Mouse (Mus musculus): ENCODE data around the gene Slc9c1. TPM values are rescaled to one million over a fixed set of nuclear protein-coding genes. Genes with fewer than 3 reads are reported as not detected.
"Not testable (repeated sequence)": the region's sequence is repeated elsewhere in the genome, so short reads cannot be mapped to it uniquely, and the experiment has no call there.

Slc9c1 gene
- not detected in 2 replicates for polyA plus RNA-seq (2016; fragmentation: Nextera tagmentation; extraction: Ambion mirVana)

GRCm38 (mm10) chr16:45535009-45535408 lies at the start of gene Slc9c1:
Gene Slc9c1 (plus strand): TSS chr16:45535309.
- DNase-seq (ENCODE audit: low spot score) = no peak
- Histone ChIP-seq H3K9me3 (replicated peaks) (no peaks in the 10 kb centered on the region), H3K4me3 (no peak within 1 kb of the TSS), H3K36me3 (no peaks in the 10 kb centered on the region), H3K4me1 (no peaks in the 10 kb centered on the region), H3K27ac (no peak within 1 kb of the TSS), H3K27me3 (ENCODE audit: low read depth, poor library complexity, severe bottlenecking) (no peaks in the 10 kb centered on the region)
- 95% methylated on average over 5 of the region's 5 CpGs for WGBS

GRCm38 (mm10) chr16:45492927-45493326 lies 42.2 kb upstream of the Slc9c1 start, which contains the start of gene Gm609:
Gene Gm609 (minus strand): TSS chr16:45492969.
- H3K27ac ChIP-seq = no peak within 1 kb of the TSS
- no peaks in the 10 kb centered on the region for H3K4me1 ChIP-seq
- H3K36me3 ChIP-seq = no peaks in the 10 kb centered on the region
- no peak for DNase-seq (ENCODE audit: low spot score)
- H3K4me3 ChIP-seq = no peak within 1 kb of the TSS
- H3K27me3 ChIP-seq (ENCODE audit: low read depth, poor library complexity, severe bottlenecking) = no peaks in the 10 kb centered on the region
- no peaks in the 10 kb centered on the region for H3K9me3 ChIP-seq (replicated peaks)
- 90% methylated on average over 5 of the region's 5 CpGs for WGBS

- no peak for DNase-seq (ENCODE audit: low spot score)
- Histone ChIP-seq H3K27ac (no peak overlapping the region), H3K9me3 (replicated peaks) (no peaks in the 10 kb centered on the region), H3K4me1 (no peaks in the 10 kb centered on the region), H3K4me3 (no peak overlapping the region), H3K36me3 (no peaks in the 10 kb centered on the region), H3K27me3 (ENCODE audit: low read depth, poor library complexity, severe bottlenecking) (no peaks in the 10 kb centered on the region)
- 91% methylated on average over 1 of the region's 1 CpGs for WGBS
Measured at GRCm38 (mm10) chr16:45495326-45495725, 39.8 kb upstream of the Slc9c1 start.

GRCm38 (mm10) chr16:45525551-45525950 lies 9.6 kb upstream of the Slc9c1 start:
- no peaks in the 10 kb centered on the region for H3K4me1 ChIP-seq
- no peak overlapping the region for H3K27ac ChIP-seq
- WGBS = 88% methylated on average over 5 of the region's 5 CpGs
- no peaks in the 10 kb centered on the region for H3K9me3 ChIP-seq (replicated peaks)
- no peak overlapping the region for H3K4me3 ChIP-seq
- H3K27me3 ChIP-seq (ENCODE audit: low read depth, poor library complexity, severe bottlenecking) = no peaks in the 10 kb centered on the region
- no peak for DNase-seq (ENCODE audit: low spot score)
- no peaks in the 10 kb centered on the region for H3K36me3 ChIP-seq

GRCm38 (mm10) chr16:45531950-45532349 lies 3.2 kb upstream of the Slc9c1 start, which contains the start of gene Gm17783:
Gene Gm17783 (minus strand): TSS chr16:45532050.
- no peak for DNase-seq (ENCODE audit: low spot score)
- no peak within 1 kb of the TSS for H3K4me3 ChIP-seq
- H3K36me3 ChIP-seq = no peaks in the 10 kb centered on the region

GRCm38 (mm10) chr16:45538342-45538741 lies 3.2 kb downstream of the Slc9c1 start:
- not testable (repeated sequence) for H3K9me3 ChIP-seq (replicated peaks); H3K4me1 ChIP-seq; DNase-seq (ENCODE audit: low spot score); H3K36me3 ChIP-seq; H3K27me3 ChIP-seq (ENCODE audit: low read depth, poor library complexity, severe bottlenecking); H3K4me3 ChIP-seq; H3K27ac ChIP-seq
- 83% methylated on average over 1 of the region's 1 CpGs for WGBS

More at GRCm38 (mm10) chr16:45531950-45532349, 3.2 kb upstream of the Slc9c1 start, which contains the start of gene Gm17783:
- H3K27me3 ChIP-seq (ENCODE audit: low read depth, poor library complexity, severe bottlenecking) = no peaks in the 10 kb centered on the region
- H3K4me1 ChIP-seq = no peaks in the 10 kb centered on the region
- H3K27ac ChIP-seq = no peak within 1 kb of the TSS
- no peaks in the 10 kb centered on the region for H3K9me3 ChIP-seq (replicated peaks)
- WGBS = 89% methylated on average over 4 of the region's 4 CpGs

- Histone ChIP-seq H3K4me3 (no peak overlapping the region), H3K4me1 (no peaks in the 10 kb centered on the region), H3K9me3 (replicated peaks) (no peaks in the 10 kb centered on the region), H3K27me3 (ENCODE audit: low read depth, poor library complexity, severe bottlenecking) (no peaks in the 10 kb centered on the region), H3K36me3 (no peaks in the 10 kb centered on the region), H3K27ac (no peak overlapping the region)
- no peak for DNase-seq (ENCODE audit: low spot score)
Measured at GRCm38 (mm10) chr16:45542108-45542507, 7.0 kb downstream of the Slc9c1 start.

GRCm38 (mm10) chr16:45544341-45544740 lies 9.2 kb downstream of the Slc9c1 start:
- Histone ChIP-seq H3K27ac (no peak overlapping the region), H3K36me3 (no peaks in the 10 kb centered on the region), H3K9me3 (replicated peaks) (no peaks in the 10 kb centered on the region), H3K4me1 (no peaks in the 10 kb centered on the region), H3K4me3 (no peak overlapping the region), H3K27me3 (ENCODE audit: low read depth, poor library complexity, severe bottlenecking) (no peaks in the 10 kb centered on the region)
- 85% methylated on average over 3 of the region's 3 CpGs for WGBS
- no peak for DNase-seq (ENCODE audit: low spot score)

GRCm38 (mm10) chr16:45547982-45548381 lies 12.9 kb downstream of the Slc9c1 start:
- H3K27me3 ChIP-seq (ENCODE audit: low read depth, poor library complexity, severe bottlenecking) = no peaks in the 10 kb centered on the region
- no peak overlapping the region for H3K4me3 ChIP-seq
- no peak for DNase-seq (ENCODE audit: low spot score)
- H3K36me3 ChIP-seq = no peaks in the 10 kb centered on the region
- H3K4me1 ChIP-seq = no peaks in the 10 kb centered on the region
- H3K9me3 ChIP-seq (replicated peaks) = no peaks in the 10 kb centered on the region
- H3K27ac ChIP-seq = no peak overlapping the region

GRCm38 (mm10) chr16:45551579-45551978 lies 16.5 kb downstream of the Slc9c1 start:
- Histone ChIP-seq H3K9me3 (replicated peaks) (no peaks in the 10 kb centered on the region), H3K4me1 (no peaks in the 10 kb centered on the region), H3K27ac (no peak overlapping the region), H3K36me3 (no peaks in the 10 kb centered on the region), H3K27me3 (ENCODE audit: low read depth, poor library complexity, severe bottlenecking) (no peaks in the 10 kb centered on the region), H3K4me3 (no peak overlapping the region)
- WGBS = 72% methylated on average over 2 of the region's 2 CpGs
- no peak for DNase-seq (ENCODE audit: low spot score)

- no peak overlapping the region for H3K4me3 ChIP-seq
- H3K9me3 ChIP-seq (replicated peaks) = no peaks in the 10 kb centered on the region
- no peaks in the 10 kb centered on the region for H3K27me3 ChIP-seq (ENCODE audit: low read depth, poor library complexity, severe bottlenecking)
- H3K27ac ChIP-seq = no peak overlapping the region
- no peak for DNase-seq (ENCODE audit: low spot score)
- H3K4me1 ChIP-seq = no peaks in the 10 kb centered on the region
- 57% methylated on average over 3 of the region's 3 CpGs for WGBS
- H3K36me3 ChIP-seq = no peaks in the 10 kb centered on the region
Measured at GRCm38 (mm10) chr16:45561747-45562146, 26.6 kb downstream of the Slc9c1 start.

- H3K4me3 ChIP-seq = no peak overlapping the region
- WGBS = 87% methylated on average over 3 of the region's 3 CpGs
- H3K27me3 ChIP-seq (ENCODE audit: low read depth, poor library complexity, severe bottlenecking) = no peaks in the 10 kb centered on the region
- no peaks in the 10 kb centered on the region for H3K36me3 ChIP-seq
- no peak overlapping the region for H3K27ac ChIP-seq
- no peak for DNase-seq (ENCODE audit: low spot score)
- no peaks in the 10 kb centered on the region for H3K4me1 ChIP-seq
- H3K9me3 ChIP-seq (replicated peaks) = no peaks in the 10 kb centered on the region
Measured at GRCm38 (mm10) chr16:45572307-45572706, 37.2 kb downstream of the Slc9c1 start.

GRCm38 (mm10) chr16:45579883-45580282 lies 44.8 kb downstream of the Slc9c1 start:
- Histone ChIP-seq H3K27ac (no peak overlapping the region), H3K36me3 (no peaks in the 10 kb centered on the region), H3K4me1 (no peaks in the 10 kb centered on the region), H3K4me3 (no peak overlapping the region), H3K27me3 (ENCODE audit: low read depth, poor library complexity, severe bottlenecking) (no peaks in the 10 kb centered on the region), H3K9me3 (replicated peaks) (no peaks in the 10 kb centered on the region)
- no peak for DNase-seq (ENCODE audit: low spot score)
- WGBS = 64% methylated on average over 12 of the region's 12 CpGs

- no peak for DNase-seq (ENCODE audit: low spot score)
- 33% methylated on average over 2 of the region's 2 CpGs for WGBS
Measured at GRCm38 (mm10) chr16:45582512-45582911, 47.4 kb downstream of the Slc9c1 start.

More at GRCm38 (mm10) chr16:45582512-45582911, 47.4 kb downstream of the Slc9c1 start:
- Histone ChIP-seq H3K9me3 (replicated peaks) (no peaks in the 10 kb centered on the region), H3K4me1 (no peaks in the 10 kb centered on the region), H3K36me3 (no peaks in the 10 kb centered on the region), H3K27me3 (ENCODE audit: low read depth, poor library complexity, severe bottlenecking) (no peaks in the 10 kb centered on the region), H3K4me3 (no peak overlapping the region), H3K27ac (no peak overlapping the region)
